Mouse (Mus musculus): ENCODE measurements at regions not wholly inside any gene's neighbourhood (a gene's known extent, or its start where the extent isn't known, plus 50 kb on each side); places are given as distances from the start of the nearest gene placed in this dataset.
A peak's percentile ranks its signal among the peaks of the same experiment; 100 is the strongest.
"Not testable (repeated sequence)": the region's sequence is repeated elsewhere in the genome, so short reads cannot be mapped to it uniquely, and the experiment has no call there.

DNA sequence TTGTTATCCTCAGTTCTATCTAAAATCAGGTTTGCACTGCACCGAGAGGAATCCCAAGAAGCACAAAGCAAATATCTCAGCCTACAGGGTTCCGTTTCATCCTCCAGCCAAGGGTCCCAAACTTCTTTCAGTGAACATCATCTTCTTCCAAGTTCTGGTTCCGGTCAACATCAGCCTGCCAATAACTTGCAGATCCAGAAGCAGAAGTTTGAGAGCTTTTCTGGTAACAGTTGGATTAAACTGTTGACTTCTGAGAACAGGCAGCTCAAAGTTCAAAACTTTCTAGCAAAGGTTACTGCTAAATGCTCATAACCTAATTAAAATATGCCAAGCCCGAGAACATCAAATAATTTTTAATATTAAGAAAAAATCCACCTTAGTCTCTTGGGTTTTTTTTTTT, 237.0 kb upstream of the Gm37988 start:
- no peak for DNase-seq (ENCODE audit: low spot score in 2 of 2)

DNA sequence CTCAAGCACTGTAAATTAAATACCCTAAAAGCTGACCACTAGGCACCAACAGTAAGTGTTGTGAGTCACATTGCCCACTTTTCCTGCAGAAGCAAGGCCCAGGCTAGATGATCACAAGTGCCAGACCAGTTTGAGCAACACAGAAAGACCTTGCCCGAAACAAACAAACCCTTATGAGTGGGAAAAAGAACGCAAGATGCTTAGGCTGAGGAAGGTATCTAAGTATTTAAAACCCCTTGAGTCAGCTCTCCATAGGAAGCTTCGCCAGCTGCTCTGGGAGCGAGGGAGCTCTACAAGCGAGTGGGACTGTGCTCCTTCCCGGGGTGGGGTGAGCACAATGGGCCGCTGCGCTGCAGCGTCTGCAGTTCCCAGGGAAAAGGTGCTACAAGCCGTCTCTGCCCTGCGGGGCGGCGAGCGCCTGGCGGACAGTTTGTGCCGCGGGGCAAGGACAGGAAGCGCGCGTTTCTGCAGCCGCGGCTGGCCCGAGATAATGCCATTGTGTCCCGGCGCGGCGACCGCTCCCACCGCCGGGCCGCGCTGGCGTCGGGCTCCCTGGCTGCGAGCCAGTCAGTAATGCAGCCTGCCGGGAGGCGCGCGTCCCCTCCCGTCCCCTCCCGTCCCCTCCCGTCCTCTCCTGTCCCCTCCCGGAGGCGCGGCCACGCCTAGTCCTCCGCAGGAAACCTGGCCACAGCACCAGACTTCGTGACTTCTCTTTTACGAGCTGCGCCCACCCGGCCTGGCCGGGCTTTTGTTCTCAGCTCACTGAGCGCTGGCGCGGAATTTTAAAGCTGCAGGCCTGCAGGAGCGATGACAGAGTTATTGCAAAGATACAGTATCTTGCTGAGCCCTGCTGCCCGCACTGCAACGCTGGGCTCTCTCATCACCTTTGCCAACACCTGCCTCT, 236.1 kb upstream of the Gm37988 start:
- peak; percentile 48 to 56 for DNase-seq (ENCODE audit: low spot score in 2 of 2)

- no peak for DNase-seq (ENCODE audit: low spot score in 2 of 2)
Measured at GRCm38 (mm10) chr1:4572311-4572710, 235.4 kb upstream of the Gm37988 start.

GRCm38 (mm10) chr1:4574101-4574500, 233.6 kb upstream of the Gm37988 start:
- no peak for DNase-seq (ENCODE audit: low spot score in 2 of 2)

- DNase-seq (ENCODE audit: low spot score in 2 of 2) = no peak
Measured at GRCm38 (mm10) chr1:4576957-4577356, 230.7 kb upstream of the Gm37988 start.

DNA sequence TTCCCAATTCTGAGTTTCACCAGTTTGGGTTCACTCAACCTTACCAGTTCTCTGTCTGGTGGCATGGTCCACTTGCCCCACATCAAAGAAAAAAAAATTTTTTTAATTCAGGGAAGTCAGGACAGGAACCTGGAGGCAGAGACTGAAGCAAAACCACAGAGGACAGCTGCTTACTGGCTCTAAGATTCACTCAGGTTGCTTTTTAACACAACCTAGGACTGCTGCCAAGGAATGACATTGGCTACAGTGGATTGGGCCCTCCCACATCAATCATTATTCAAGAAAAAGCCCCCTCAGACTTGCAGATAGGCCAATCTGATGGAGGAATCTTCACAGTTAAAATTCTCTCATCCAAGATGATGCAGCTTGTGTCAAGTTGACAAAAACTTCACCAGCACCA, 225.2 kb upstream of the Gm37988 start:
- no peak for DNase-seq (ENCODE audit: low spot score in 2 of 2)

DNA sequence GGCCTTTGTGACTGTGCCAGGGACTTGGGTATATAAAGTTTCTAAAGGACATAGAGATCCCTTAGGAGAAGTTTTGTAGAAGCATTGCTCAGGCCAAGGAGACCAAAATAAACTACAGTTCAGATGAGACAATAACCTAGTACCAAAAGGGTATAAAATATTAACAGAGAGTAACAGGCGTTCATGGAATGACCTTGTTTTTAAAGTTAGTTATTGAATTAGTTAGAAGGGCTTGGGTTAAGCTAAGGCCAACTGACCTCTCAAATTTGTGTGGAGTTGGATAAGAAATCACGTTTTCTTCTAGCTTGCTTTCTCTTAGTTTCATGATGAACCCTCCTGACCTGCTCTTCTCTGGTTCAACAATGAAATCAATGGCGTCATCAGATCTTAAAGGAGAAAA, 209.8 kb upstream of the Gm37988 start:
- no peak for DNase-seq (ENCODE audit: low spot score in 2 of 2)

GRCm38 (mm10) chr1:4598425-4598824, 209.3 kb upstream of the Gm37988 start:
- no peak for DNase-seq (ENCODE audit: low spot score in 2 of 2)

DNA sequence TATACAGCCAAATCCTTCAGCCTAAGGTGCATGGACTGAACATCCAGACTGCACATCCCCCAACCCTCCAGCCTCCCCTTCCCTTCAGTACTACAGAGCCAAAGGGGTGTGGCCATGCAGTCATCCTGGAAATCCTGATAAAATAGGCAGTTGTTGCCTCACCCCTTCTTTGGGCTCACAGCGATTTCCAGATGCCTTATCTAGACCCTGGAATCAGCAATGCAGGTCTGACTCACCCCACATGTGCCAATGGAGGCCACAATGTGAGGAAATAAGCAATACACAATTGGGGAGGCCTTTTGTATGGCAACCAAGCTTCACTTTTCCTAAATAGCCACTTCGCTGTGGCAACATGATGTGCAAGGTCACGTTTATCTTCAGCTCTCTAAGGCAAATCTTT, 205.3 kb upstream of the Gm37988 start:
- DNase-seq (ENCODE audit: low spot score in 2 of 2) = no peak

GRCm38 (mm10) chr1:4608824-4609223, 198.9 kb upstream of the Gm37988 start:
- no peak for DNase-seq (ENCODE audit: low spot score in 2 of 2)

DNA sequence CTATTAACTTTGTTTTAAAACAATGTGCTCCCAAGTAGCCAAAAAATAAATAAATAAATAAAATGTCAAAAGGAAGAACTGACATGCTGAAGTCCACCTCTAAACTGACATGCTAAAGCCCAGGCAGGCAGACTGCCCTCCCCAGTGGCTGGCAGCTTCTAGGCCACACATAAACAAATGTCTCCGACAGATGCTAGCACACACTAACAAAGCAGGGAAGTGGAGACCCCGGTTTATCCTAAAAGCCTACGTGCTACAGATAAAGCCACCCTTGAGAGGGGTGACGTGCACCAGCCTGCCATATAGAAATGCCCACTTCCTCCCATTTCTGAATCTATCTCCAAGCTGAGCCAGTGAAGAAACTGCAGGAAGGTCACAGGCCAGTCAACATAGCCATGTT, 194.4 kb upstream of the Gm37988 start:
- no peak for DNase-seq (ENCODE audit: low spot score in 2 of 2)

DNA sequence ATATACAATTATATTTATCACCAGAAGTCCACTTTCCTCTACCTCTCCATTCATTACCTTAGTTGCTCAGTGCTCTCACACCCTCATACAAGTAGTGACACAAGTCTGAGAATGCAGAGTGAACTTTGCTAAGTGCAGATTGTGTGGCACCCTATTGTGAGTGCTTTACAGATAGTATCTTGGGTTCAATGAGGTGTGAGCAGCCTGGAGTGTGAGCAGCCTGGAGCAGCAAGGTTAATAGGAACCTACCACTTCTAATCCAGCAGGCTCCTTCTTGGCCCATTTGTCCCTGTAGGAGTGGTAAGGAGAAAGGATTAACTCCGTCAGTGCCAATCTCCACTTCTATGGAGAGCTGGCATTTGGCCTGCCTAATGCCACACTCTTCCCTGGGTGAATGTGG, 192.4 kb upstream of the Gm37988 start:
- DNase-seq (ENCODE audit: low spot score in 2 of 2) = no peak

GRCm38 (mm10) chr1:4617479-4617878, 190.2 kb upstream of the Gm37988 start:
- DNase-seq (ENCODE audit: low spot score in 2 of 2) = no peak

DNA sequence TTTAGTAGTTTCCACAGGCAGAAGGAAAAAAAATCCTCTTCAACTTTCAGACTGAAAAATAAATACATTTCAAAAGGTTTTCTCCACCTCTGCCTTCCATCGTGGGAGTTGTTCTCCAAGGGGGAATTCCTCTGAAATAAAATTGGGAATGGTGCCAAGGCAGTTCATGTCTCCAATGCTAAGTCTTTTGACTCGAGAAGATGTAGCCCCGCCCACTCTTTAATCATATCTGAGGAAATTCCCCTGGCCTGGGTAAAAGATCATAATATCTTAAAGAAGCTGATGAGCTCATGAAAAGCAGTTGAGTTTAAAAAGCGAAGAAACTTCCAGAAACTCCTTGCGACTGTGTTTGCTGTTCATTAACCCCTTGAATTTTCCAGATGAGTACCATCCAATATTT, 185.3 kb upstream of the Gm37988 start:
- no peak for DNase-seq (ENCODE audit: low spot score in 2 of 2)

DNA sequence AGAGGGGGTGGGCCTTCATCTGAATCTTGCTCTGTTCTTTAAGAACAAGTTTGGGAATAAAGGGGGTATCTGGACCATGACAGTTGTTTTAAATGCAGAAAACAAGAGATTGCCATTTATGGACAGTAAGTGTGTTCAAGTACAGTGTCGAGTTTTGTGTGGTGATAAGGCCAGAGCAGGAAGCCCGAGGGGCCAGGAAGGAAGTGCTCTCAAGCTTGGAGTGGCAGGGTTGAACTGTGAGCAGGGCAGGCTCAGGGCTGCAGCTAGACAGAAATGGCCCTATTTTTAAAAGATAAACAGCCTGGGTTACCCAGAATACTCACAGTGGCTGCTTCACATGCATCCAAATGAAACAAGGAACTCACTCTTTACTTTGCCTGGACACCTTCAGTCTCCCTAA, 184.4 kb upstream of the Gm37988 start:
- no peak for DNase-seq (ENCODE audit: low spot score in 2 of 2)

DNA sequence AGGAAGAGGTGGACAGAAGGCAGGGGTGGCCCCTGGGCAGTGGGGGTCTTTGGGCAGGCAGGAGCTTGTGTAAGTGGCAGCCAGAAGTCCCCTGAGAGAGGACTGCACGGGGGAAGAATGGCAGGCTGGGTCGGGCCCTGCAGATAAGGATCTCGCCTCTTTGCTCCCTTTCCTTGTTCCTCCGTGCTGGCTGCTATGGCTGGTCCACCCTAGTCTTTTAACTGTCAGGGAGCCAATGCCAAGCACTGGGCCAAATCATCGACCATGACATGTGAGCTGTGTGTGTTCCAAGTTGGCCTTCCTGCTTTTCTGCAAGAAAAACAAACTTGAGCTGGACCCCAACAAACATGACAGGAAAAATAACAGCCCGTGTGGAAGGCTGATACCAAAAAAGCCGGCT, 153.8 kb upstream of the Gm37988 start:
- DNase-seq (ENCODE audit: low spot score in 2 of 2) = no peak

- no peak for DNase-seq (ENCODE audit: low spot score in 2 of 2)
Measured at GRCm38 (mm10) chr1:4655252-4655651, 152.4 kb upstream of the Gm37988 start.

- DNase-seq (ENCODE audit: low spot score in 2 of 2) = no peak
Measured at GRCm38 (mm10) chr1:4656883-4657282, 150.8 kb upstream of the Gm37988 start.

DNA sequence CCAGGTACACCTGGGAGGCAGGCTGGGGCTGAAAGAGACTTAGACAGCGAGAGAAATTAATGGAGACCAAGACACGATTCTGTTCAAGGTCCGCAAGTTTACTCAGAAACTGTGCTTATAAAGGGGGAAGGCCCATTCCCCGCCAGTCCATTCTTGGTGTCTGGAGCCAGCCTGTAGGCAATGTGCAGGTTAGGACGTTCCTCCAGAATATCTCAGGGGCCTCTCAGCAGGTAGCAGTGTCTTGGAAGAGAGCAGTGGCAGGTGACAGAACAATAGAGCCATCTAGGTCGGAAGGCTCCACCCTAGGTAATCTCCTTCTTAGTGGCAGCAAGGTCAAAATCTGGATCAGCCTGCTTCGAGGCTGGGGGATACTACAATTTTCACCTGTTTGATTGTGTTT, 147.6 kb upstream of the Gm37988 start:
- not testable (repeated sequence) for DNase-seq (ENCODE audit: low spot score in 2 of 2)

DNA sequence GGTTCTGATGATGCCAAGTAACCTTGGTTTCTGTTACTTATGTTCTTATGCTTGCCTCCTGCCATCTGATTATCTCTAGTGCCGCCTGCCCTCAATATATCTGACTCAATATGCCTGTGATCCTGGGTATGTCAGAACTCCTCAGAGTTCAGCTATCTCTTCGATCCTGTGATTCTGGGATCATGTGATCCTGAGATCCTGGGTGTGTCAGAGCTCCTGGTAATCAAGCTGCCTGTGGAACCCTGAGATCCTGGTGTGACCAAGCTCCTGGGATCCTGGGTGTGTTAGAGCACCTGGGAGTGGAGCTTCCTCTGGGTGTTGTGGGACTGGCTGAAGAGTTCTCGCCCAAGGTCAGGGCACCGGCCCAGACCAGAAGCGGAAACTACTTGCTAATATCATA, 147.1 kb upstream of the Gm37988 start:
- DNase-seq (ENCODE audit: low spot score in 2 of 2) = not testable (repeated sequence)

DNA sequence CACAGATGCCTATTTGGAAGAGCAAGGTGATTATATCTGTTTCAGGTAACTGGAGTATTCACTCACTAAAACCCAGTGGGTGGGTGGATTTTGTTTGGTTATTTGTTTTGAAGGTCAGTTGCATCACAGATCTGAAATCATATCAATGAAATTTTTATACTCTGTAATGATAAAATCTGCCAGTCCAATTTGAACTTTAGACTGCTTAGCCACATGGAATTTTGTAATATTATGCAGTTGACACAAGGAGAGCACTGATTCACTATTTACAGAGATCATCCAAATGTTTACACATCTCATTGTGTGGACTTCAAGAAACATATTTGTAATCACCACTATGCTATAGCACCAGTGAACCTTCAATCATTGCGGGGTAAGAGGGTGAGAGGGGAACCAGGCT, 145.9 kb upstream of the Gm37988 start:
- no peak for DNase-seq (ENCODE audit: low spot score in 2 of 2)

GRCm38 (mm10) chr1:4669732-4670131, 138.0 kb upstream of the Gm37988 start:
- no peak for DNase-seq (ENCODE audit: low spot score in 2 of 2)

DNA sequence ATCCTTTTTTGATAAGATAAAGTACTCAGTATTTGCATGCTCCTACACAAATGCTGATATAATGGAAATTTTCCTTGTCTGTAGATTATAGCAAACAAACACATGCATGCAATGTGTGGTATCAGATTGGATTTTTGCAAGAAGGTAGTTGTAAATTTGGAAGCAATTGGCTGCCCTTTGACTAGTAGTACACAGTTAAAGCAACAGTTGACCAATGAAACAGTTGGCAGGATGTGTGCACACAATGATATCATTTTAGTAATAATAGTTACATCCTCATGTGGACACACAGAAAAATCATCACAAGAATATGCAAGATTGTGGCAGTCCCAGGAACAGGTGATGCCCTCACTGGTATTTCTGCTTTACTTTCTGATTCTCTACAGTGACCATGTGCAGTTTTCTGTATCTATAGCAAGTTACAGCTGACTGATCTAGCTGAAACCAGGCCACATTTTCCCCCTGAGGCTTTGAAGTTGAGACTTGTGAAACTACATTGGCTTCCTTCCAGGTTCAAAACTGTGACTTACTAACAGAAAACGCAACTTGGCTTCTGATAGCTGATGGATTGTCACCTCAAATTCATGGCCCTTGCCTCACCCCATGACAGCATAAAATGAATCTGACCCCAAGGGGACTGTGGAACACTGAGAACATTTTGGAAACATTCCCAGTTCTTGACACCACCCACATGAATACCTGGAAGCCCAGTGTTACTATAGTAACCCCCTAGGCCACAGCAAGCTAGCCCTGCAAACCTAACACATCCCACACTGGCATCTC, 136.3 kb upstream of the Gm37988 start:
- DNase-seq (ENCODE audit: low spot score in 2 of 2) = no peak
